Mouse (Mus musculus): ENCODE measurements around the gene Tnrc18.

Gene Tnrc18

DNA sequence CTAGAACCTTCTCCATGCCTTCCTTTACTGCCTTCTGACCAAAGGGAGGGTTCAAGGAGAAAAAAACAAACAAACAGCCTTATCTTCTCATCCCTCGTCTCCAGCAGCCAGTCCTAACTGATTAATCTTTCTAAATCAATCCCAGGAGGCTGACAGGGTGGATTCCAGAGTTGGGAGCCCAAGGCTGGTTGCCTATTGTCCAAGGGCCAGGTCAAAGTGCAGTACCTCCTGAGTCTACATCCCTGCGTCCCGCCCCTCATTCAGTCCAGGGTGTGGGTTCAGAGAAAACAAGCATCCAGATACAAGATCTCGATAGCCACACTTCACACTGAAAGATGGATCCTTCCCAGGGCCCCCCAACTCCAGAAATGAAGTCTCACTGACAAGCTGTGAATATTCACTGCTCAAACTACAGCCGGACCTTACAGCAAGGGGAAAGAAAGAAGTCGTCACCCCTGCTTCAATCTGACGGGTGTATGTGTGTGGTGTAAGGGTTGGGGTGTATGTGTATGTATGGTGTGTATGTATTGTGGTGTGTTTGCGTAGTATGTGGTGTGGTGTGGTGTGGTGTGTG is 5.5 kb downstream of the Tnrc18 start:
- in situ Hi-C loops (cut with MboI; ENCODE audit: low sequenced_read_pairs), result no loop called here

GRCm38 (mm10) chr5:142810710-142811599 is 6.5 kb downstream of the Tnrc18 start:
- in situ Hi-C loops (cut with MboI; ENCODE audit: low sequenced_read_pairs), result no loop called here

DNA sequence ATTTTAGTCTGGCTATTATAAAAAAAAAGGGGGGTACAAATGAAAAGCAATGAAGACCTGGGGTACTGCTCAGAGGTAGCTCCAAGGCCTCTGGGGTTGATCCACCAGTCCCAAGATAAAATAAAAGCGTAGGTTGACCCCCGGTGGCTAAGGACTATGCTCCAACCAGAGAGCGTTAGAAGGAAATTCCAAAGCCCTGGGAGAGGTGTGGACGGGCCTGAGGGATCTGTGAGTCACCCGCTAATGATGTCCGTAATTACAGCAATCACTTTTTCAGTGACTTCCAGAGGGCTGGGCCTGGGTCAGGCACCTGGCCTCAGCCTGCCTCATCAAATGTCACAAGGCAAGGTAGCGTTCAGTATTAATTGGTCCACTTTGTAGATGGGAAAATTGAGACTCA is 9.8 kb downstream of the Tnrc18 start:
- in situ Hi-C loops (cut with MboI; ENCODE audit: low sequenced_read_pairs), result no loop called here

GRCm38 (mm10) chr5:142803746-142804145 is 13.7 kb downstream of the Tnrc18 start:
- in situ Hi-C loops (cut with MboI; ENCODE audit: low sequenced_read_pairs), result no loop called here

DNA sequence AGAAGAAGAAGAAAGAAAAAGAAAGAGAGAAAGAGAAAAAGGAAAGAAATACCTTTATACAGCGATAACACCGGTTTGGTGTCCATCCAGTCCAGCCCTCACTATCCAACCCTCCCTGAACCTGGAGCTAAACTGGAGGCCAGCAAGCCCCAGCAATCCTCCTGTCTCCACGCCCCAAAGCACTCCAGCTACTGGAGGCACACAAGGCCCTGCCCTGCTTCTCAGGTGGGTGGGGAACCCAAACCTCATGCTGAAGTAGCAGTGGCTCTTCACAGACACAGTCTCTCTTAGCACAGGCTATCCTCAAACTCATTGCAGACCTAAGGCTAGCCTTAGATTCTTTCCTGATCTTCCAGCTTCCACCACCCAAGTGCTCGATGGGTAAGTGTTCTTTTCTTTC is 14.6 kb downstream of the Tnrc18 start:
- in situ Hi-C loops (cut with MboI; ENCODE audit: low sequenced_read_pairs), result no loop called here

DNA sequence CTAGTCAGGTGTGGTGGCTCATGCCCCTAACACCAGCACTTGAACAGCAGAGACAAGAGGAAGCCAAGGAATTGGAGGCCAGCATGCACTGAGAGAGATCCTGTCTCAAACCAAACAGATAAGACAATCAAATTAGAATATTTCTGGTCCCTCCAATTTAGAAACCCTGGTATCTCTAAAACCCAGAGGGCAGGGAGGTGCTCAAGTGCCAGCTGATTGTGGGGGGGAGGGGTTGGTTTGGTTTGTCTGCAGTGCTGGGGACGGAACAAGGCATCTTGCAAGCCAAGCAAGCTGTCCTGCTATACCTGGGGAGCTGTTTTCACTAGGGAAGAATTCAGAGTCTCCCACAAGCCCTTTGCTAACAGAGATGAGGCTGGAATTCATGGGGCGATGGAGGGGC is 15.5 kb downstream of the Tnrc18 start:
- in situ Hi-C loops (cut with MboI; ENCODE audit: low sequenced_read_pairs), result no loop called here

GRCm38 (mm10) chr5:142800656-142801055 is 16.8 kb downstream of the Tnrc18 start:
- in situ Hi-C loops (cut with MboI; ENCODE audit: low sequenced_read_pairs), result no loop called here

- in situ Hi-C loops (cut with MboI; ENCODE audit: low sequenced_read_pairs), result no loop called here
Measured at GRCm38 (mm10) chr5:142800198-142800597, 17.3 kb downstream of the Tnrc18 start.

GRCm38 (mm10) chr5:142799259-142799658 is 18.2 kb downstream of the Tnrc18 start:
- in situ Hi-C loops (cut with MboI; ENCODE audit: low sequenced_read_pairs), result no loop called here

DNA sequence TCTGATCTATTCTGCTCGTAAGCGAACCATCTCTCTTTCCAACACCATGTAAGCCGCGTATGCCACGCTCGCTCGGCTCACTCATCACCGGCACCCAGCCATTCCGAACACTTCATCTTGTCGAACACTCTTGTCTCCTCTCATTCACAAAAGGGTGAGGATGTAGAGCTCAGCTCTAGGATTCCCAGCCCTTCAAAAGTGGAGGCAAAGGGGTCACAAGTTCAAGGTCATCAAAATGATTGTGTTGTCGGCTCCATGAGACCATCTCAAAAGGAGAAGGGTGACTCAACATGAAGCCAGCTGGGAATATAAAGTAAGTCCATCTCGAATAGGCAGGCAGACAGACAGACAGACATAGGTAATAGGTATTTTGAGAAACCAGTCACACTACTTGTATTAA is 19.3 kb downstream of the Tnrc18 start:
- in situ Hi-C loops (cut with MboI; ENCODE audit: low sequenced_read_pairs), result no loop called here

GRCm38 (mm10) chr5:142797620-142798019 is 19.8 kb downstream of the Tnrc18 start:
- in situ Hi-C loops (cut with MboI; ENCODE audit: low sequenced_read_pairs), result no loop called here

DNA sequence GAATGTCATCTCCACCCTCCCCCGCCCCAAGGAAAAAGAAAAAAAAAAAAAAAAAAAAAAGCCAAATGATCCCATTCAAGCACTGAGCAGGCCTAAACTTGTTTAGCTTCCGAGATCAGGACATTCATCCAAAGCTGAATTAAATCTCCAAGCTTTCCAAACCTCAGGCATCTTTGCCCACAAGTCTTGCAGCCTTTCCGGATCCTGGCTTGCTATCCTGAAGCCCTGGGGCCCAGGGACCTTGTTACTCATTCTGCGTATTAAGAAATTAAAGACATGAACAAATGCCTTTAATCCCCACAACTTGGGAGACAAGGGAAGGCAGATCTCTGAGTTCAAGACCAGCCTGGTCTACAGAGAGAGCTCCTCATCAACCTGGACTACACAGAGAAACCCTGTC is 20.5 kb downstream of the Tnrc18 start:
- in situ Hi-C loops (cut with MboI; ENCODE audit: low sequenced_read_pairs), result no loop called here

GRCm38 (mm10) chr5:142794582-142794981 is 22.9 kb downstream of the Tnrc18 start:
- in situ Hi-C loops (cut with MboI; ENCODE audit: low sequenced_read_pairs), result no loop called here

DNA sequence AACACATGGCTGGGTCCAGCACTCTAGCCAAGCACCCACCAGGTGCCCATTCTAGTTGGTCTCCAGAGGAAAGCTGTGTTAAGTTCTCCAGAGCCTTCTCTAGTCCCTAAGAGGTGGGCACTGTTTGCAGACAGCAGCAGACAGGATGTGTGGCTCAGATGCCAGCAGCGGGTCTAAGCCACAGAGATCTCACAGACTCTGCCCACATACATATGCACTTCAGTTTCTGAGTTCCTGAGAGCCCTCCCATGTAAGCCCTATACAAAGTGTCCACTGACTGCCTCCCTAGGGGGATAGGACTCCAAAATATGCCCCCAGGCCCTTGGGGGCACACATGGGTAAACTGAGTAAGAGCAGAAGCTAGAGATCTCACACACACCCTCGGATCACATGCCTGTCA is 23.3 kb downstream of the Tnrc18 start:
- in situ Hi-C loops (cut with MboI; ENCODE audit: low sequenced_read_pairs), result no loop called here

DNA sequence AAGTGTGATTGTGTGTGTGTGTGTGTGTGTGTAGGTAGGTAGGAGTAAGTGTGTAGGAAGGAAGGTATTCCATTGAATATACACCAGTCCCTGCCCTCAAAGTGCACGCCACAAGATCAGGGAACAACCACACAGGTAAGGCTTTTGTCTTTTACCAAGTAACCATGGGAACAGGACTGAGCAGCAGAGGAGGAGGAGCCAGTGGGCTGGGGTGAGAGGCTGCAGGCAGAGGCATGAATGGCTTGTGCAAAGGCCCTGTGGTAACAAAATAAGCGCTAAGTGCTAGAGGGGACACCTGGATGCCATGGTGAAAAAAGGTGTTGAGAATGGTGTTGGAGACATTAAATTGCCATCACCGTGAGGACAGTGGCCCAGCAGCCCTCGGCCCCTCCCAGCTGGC is 24.9 kb downstream of the Tnrc18 start:
- in situ Hi-C loops (cut with MboI; ENCODE audit: low sequenced_read_pairs), result no loop called here

- in situ Hi-C loops (cut with MboI; ENCODE audit: low sequenced_read_pairs), result no loop called here
Measured at GRCm38 (mm10) chr5:142788279-142788678, 29.2 kb downstream of the Tnrc18 start.

DNA sequence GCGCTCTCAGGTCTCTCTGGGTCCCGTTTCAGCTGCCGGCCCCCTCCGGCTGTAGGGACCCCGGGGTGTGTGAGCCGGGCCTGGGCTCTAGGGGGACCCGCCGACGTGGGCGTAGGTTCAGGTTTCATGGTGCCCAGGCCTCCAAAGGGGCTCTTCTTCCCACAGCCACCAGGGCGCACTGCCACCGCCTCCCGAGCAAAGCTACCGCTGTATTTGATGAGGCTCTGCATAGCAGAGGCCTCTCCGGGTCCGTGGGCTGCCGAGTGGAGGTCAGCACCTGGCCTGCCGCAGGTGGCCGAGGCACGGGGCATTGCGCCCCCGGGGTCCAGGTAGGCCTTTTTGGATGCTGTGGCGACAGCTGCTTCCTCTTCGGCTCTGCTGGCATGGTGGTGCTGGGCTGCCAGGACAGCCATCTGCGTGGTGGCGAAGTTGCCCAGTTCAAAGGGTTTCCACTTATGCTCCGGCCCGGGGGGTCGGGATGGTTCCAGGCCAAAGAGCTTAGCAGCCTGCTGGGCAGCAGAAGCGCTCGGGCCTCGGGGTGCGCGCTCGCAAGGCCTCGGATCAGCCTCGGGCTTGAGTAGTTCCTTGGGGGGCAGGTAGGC is 30.1 kb downstream of the Tnrc18 start:
- in situ Hi-C loops (cut with MboI; ENCODE audit: low sequenced_read_pairs), result no loop called here

GRCm38 (mm10) chr5:142786709-142787108 is 30.8 kb downstream of the Tnrc18 start:
- in situ Hi-C loops (cut with MboI; ENCODE audit: low sequenced_read_pairs), result no loop called here

- in situ Hi-C loops (cut with MboI; ENCODE audit: low sequenced_read_pairs), result no loop called here
Measured at GRCm38 (mm10) chr5:142786215-142786614, 31.2 kb downstream of the Tnrc18 start.

DNA sequence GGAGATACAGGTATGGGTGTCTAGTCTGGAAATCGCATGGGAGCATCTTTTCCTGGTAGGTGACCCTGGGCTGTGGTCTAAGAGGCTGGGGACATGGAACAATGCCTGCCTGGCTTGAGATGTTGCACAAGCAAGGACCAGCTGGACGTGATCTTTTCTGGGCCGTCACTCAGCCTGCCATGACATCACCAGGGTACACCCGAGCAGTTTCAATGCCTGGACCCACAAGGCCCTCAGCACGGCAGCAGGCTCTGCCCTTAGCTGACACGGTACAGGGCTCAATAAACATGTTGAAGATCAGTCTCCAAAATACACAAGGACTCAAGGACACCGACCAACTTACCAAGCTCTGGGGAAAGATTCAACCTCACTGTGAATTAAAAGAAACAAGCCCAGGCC is 34.3 kb downstream of the Tnrc18 start:
- in situ Hi-C loops (cut with MboI; ENCODE audit: low sequenced_read_pairs), result no loop called here

DNA sequence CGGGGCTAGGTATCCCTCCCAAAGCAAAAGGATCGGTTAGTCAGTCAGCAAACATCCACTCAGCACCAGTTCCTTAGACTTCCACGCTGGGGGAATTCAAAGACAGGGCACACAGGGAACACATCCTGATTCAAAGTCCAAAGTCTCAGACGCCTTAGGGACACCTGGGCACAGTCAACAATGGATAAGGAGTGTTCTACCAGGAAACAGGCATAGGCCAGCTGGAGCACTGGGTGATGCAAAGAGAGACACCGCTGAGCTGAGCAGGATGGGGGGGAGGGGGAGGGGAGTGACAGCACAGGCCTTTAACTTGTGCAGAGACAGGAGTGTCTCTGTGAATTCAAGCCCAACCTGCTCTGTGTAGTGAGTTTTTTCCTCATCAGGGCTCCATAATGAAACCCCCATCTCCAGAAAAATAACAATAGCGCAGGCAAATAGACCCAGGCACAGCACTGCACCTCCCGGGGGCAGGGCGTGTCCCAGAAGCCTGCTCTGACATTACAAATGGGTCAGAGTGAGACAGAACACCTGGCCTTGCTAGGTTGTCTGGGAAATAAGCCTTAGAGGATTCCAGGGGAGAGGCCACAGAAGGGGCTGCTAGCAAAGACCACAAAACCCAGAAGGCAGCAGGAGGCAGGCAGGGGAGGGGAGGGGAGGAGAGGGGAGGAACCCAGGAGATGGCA is 34.9 kb downstream of the Tnrc18 start:
- in situ Hi-C loops (cut with MboI; ENCODE audit: low sequenced_read_pairs), result no loop called here

DNA sequence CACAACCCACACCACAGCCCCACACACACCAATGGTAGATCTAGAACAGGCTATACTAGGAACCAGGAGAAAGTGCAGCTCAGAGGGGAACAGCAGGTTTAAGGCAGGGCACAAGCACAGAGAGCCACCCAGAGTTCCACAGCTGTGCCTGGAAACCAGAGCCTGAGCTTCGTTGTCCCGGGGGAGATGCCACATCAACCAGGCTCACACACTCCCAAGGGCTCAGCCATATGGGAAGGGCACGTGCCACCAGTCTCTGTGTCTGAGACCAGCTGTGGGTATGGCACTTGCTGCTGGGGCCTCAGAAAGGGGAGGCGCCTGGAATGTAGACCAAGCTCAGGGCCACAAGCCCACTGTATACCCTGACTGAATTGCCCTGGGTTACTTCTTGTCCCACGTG is 36.9 kb downstream of the Tnrc18 start:
- in situ Hi-C loops (cut with MboI; ENCODE audit: low sequenced_read_pairs), result no loop called here
